Comparison of ENCODE assay signal across 8 mouse cellular contexts in genomic region chr9:114805151-114805671, GRCm38 (mm10). TPM values are rescaled to one million over a fixed set of nuclear protein-coding genes. Genes with fewer than 3 reads are reported as not detected.
DNase-seq lines count a peak whose midpoint lies in the region; ATAC-seq lines count a peak whose summit lies in the region.

No protein-coding gene starts in this region.

- no peaks in the 10 kb centered on the region for H3K27me3 ChIP-seq in midbrain, embryonic 11.5 days (ENCODE audit: control insufficient read depth, insufficient read depth, low read length)
- no peaks in the 10 kb centered on the region for H3K27me3 ChIP-seq in midbrain, embryonic 15.5 days (replicated peaks)
- H3K27me3 ChIP-seq in kidney, embryonic 14.5 days (ENCODE audit: control insufficient read depth, insufficient read depth, low read length): no peaks in the 10 kb centered on the region

- H3K36me3 ChIP-seq in midbrain, embryonic 11.5 days (ENCODE audit: control insufficient read depth, insufficient read depth, low read length): no peaks in the 10 kb centered on the region
- no peaks in the 10 kb centered on the region for H3K36me3 ChIP-seq in midbrain, embryonic 15.5 days (replicated peaks)
- no peaks in the 10 kb centered on the region for H3K36me3 ChIP-seq in kidney, embryonic 14.5 days (ENCODE audit: control insufficient read depth, insufficient read depth, low read length)

- 74% methylated on average over 19 of the region's 19 CpGs for WGBS in midbrain, embryonic 11.5 days
- WGBS in midbrain, embryonic 15.5 days: 61% methylated on average over 19 of the region's 19 CpGs
- 58% methylated on average over 19 of the region's 19 CpGs for WGBS in kidney, embryonic 14.5 days

- H3K9ac ChIP-seq in midbrain, embryonic 11.5 days (ENCODE audit: low read length): no peak overlapping the region
- H3K9ac ChIP-seq in midbrain, embryonic 15.5 days: no peak overlapping the region
- H3K9ac ChIP-seq in kidney, embryonic 14.5 days (ENCODE audit: low read depth, low read length): no peak overlapping the region

- no peak overlapping the region for H3K4me3 ChIP-seq in midbrain, embryonic 11.5 days (ENCODE audit: low read depth, low read length)
- no peak overlapping the region for H3K4me3 ChIP-seq in midbrain, embryonic 15.5 days
- H3K4me3 ChIP-seq in kidney, embryonic 14.5 days (ENCODE audit: low read length): no peak overlapping the region

- H3K4me1 ChIP-seq in midbrain, embryonic 11.5 days (ENCODE audit: control insufficient read depth, insufficient read depth, low read length): peaks cover 4% of the 10 kb centered on the region
- H3K4me1 ChIP-seq in midbrain, embryonic 15.5 days: 0 out of 2 replicates have a peak, but pooled peaks cover 2% of the 10 kb centered on the region
- H3K4me1 ChIP-seq in kidney, embryonic 14.5 days (ENCODE audit: control insufficient read depth, insufficient read depth, low read length): 0 out of 2 replicates have a peak, but pooled peaks cover 3% of the 10 kb centered on the region

- no peak overlapping the region for H3K27ac ChIP-seq in midbrain, embryonic 11.5 days (ENCODE audit: low read depth, low read length)
- no peak overlapping the region for H3K27ac ChIP-seq in midbrain, embryonic 15.5 days
- H3K27ac ChIP-seq in kidney, embryonic 14.5 days (ENCODE audit: low read depth, low read length): no peak overlapping the region

- H3K4me2 ChIP-seq in midbrain, embryonic 11.5 days: no peak overlapping the region
- no peak overlapping the region for H3K4me2 ChIP-seq in midbrain, embryonic 15.5 days
- H3K4me2 ChIP-seq in kidney, embryonic 14.5 days (replicated peaks; ENCODE audit: low read depth, low read length): no peak overlapping the region

- ATAC-seq in midbrain, embryonic 11.5 days (ENCODE audit: low FRiP score): peak; percentile 72
- ATAC-seq in midbrain, embryonic 15.5 days (replicated peaks): no peak
- peak; percentile 47; the same call in 1 of the 2 replicates for ATAC-seq in kidney, embryonic 14.5 days (ENCODE audit: low FRiP score, low TSS enrichment)

- intact Hi-C loops in left cerebral cortex, postnatal 4 days (cut with DNase I): no loop called here

- H3K9me3 ChIP-seq in midbrain, embryonic 11.5 days (ENCODE audit: control insufficient read depth, low read length): no peaks in the 10 kb centered on the region
- no peaks in the 10 kb centered on the region for H3K9me3 ChIP-seq in midbrain, embryonic 15.5 days
- no peaks in the 10 kb centered on the region for H3K9me3 ChIP-seq in kidney, embryonic 14.5 days (ENCODE audit: control insufficient read depth, low read length)

- DNase-seq in midbrain, embryonic 11.5 days (ENCODE audit: low spot score, missing footprints): no peak
- DNase-seq in heart, adult 18-20 months: peak; percentile 76 to 80
- peak; percentile 13 for DNase-seq in left cerebral cortex, postnatal 4 days
- DNase-seq in right cerebral cortex, postnatal 10 days (ENCODE audit: low spot score in 2 of 2): peak; percentile 55 to 65
- no peak for DNase-seq in urinary bladder, adult 18-20 months (ENCODE audit: low spot score in 2 of 2)
- DNase-seq in natural killer cell, adult 2 months (ENCODE audit: low spot score in 2 of 2): no peak

RNA-seq across cellular contexts. Expression of gene Cmtm7, which starts 23.6 kb away (rescaled TPM):
- polyA plus RNA-seq in midbrain, embryonic 11.5 days (2014; fragmentation: Nextera tagmentation; extraction: Ambion mirVana): 51.5 and 60.0 TPM in 2 replicates
- 12.2 and 15.2 TPM in 2 replicates for polyA plus RNA-seq in midbrain, embryonic 15.5 days (2015; fragmentation: Nextera tagmentation; extraction: Ambion mirVana)
- total RNA-seq in heart, adult 18-20 months (2021): 10 to 100 TPM; 13.1 TPM
- 92.7 and 108 TPM in 2 replicates for polyA plus RNA-seq in kidney, embryonic 14.5 days (2014; fragmentation: Nextera tagmentation; extraction: Ambion mirVana)
- 1 to 10 TPM; 3.1 to 3.8 TPM for total RNA-seq in left cerebral cortex, postnatal 4 days (2021)

RNA-seq across cellular contexts. Expression of gene Cmtm8, which starts 38.7 kb away (rescaled TPM):
- 13.6 and 15.5 TPM in 2 replicates for polyA plus RNA-seq in midbrain, embryonic 11.5 days (2014; fragmentation: Nextera tagmentation; extraction: Ambion mirVana)
- polyA plus RNA-seq in midbrain, embryonic 15.5 days (2015; fragmentation: Nextera tagmentation; extraction: Ambion mirVana): 7.3 and 7.5 TPM in 2 replicates
- total RNA-seq in heart, adult 18-20 months (2021): 10 to 100 TPM; 11.5 to 11.6 TPM
- polyA plus RNA-seq in kidney, embryonic 14.5 days (2014; fragmentation: Nextera tagmentation; extraction: Ambion mirVana): 36.0 and 43.0 TPM in 2 replicates
- total RNA-seq in left cerebral cortex, postnatal 4 days (2021): 1 to 10 TPM; 1.3 to 2.7 TPM

Comparison
In these comparisons a context has a peak if more than half of its experiments do, and no peak if none do; other contexts are left out.
1. DNase-seq: peak in heart, adult 18-20 months (2 of 2), left cerebral cortex, postnatal 4 days (single experiment) and right cerebral cortex, postnatal 10 days (2 of 2); none in midbrain, embryonic 11.5 days (single experiment), urinary bladder, adult 18-20 months (0 of 2) and natural killer cell, adult 2 months (0 of 2).